Mouse (Mus musculus) liver, embryonic 15.5 days (tissue): ENCODE results near the gene Raf1. TPM values are rescaled to one million over a fixed set of nuclear protein-coding genes. Genes with fewer than 3 reads are reported as not detected.

ENCODE experiments used
- ATAC-seq: fragments of 200-750 bp; cut with Nextera tagmentation; 2 replicates; pipeline ENCODE4 v1.8.0; 2017; ENCODE audit warnings: moderate number of reproducible peaks, mild to moderate bottlenecking, moderate library complexity; ENCODE audit not compliant: insufficient read depth
- H3K27ac ChIP-seq: fragments of 300-500 bp; sonication (generic); replicated peaks from 2 replicates; pipeline ENCODE4 v1.5.1; 2015; ENCODE audit warnings: mild to moderate bottlenecking, inconsistent platforms
- H3K27me3 ChIP-seq: fragments of 300-500 bp; sonication (generic); 2 replicates; pipeline ENCODE4 v1.6.1; 2015; ENCODE audit warnings: mild to moderate bottlenecking, inconsistent platforms
- H3K36me3 ChIP-seq: fragments of 300-500 bp; sonication (generic); replicated peaks from 2 replicates; pipeline ENCODE4 v1.6.1; 2015; ENCODE audit warnings: moderate library complexity, mild to moderate bottlenecking, inconsistent platforms
- H3K4me1 ChIP-seq: fragments of 300-500 bp; sonication (generic); replicated peaks from 2 replicates; pipeline ENCODE4 v1.6.1; 2015; ENCODE audit warnings: inconsistent platforms
- H3K4me2 ChIP-seq: fragments of 300-500 bp; sonication (generic); 2 replicates; pipeline ENCODE4 v1.6.1; 2015; ENCODE audit warnings: moderate library complexity, mild to moderate bottlenecking, inconsistent platforms
- H3K4me3 ChIP-seq: fragments of 300-500 bp; sonication (generic); replicated peaks from 2 replicates; pipeline ENCODE4 v1.5.1; 2015; ENCODE audit warnings: mild to moderate bottlenecking, inconsistent platforms
- H3K9ac ChIP-seq: fragments of 300-500 bp; sonication (generic); 2 replicates; pipeline ENCODE4 v1.6.1; 2015; ENCODE audit warnings: moderate library complexity, mild to moderate bottlenecking, inconsistent platforms
- H3K9me3 ChIP-seq: fragments of 300-500 bp; sonication (generic); replicated peaks from 2 replicates; pipeline ENCODE4 v1.6.1; 2016; ENCODE audit warnings: inconsistent platforms
- WGBS: fragments of 180-500 bp; shearing (Covaris S2); methylation state at CpG from one replicate; pipeline ENCODE4 v1.1.7; 2015; ENCODE audit warnings: mixed read lengths; ENCODE audit not compliant: insufficient replicate concordance; 5-methylcytosine and 5-hydroxymethylcytosine counted together
- polyA plus RNA-seq: library from polyadenylated mRNA; unstranded; fragments of >200 nt; fragmentation: Nextera tagmentation; extraction: Ambion mirVana; gene quantifications from 2 replicates; pipeline ENCODE4 v1.2.1, GENCODE M21; 2015

Raf1 gene
- polyA plus RNA-seq, 1 experiment from 2014 or later: 36.1 TPM

GRCm38 (mm10) chr6:115586321-115586720 lies 90.1 kb downstream of the Raf1 start:
- no peak overlapping the region for H3K4me2 ChIP-seq
- H3K4me1 ChIP-seq: no peaks in the 10 kb centered on the region
- 72% methylated on average over 10 of the region's 10 CpGs for WGBS
- no peaks in the 10 kb centered on the region for H3K9me3 ChIP-seq
- no peaks in the 10 kb centered on the region for H3K27me3 ChIP-seq
- no peak overlapping the region for H3K9ac ChIP-seq
- H3K4me3 ChIP-seq: no peak overlapping the region
- H3K27ac ChIP-seq: no peak overlapping the region
- ATAC-seq: no peak
- no peaks in the 10 kb centered on the region for H3K36me3 ChIP-seq

GRCm38 (mm10) chr6:115584176-115584575 lies 92.3 kb downstream of the Raf1 start:
- Histone ChIP-seq H3K36me3 (peaks cover under 1% of the 10 kb centered on the region; the same call in 1 of the 2 replicates), H3K4me3 (no peak overlapping the region), H3K27ac (no peak overlapping the region), H3K4me2 (no peak overlapping the region), H3K4me1 (no peaks in the 10 kb centered on the region), H3K27me3 (no peaks in the 10 kb centered on the region), H3K9ac (no peak overlapping the region), H3K9me3 (no peaks in the 10 kb centered on the region)
- no peak for ATAC-seq
- 57% methylated on average over 3 of the region's 3 CpGs for WGBS

DNA sequence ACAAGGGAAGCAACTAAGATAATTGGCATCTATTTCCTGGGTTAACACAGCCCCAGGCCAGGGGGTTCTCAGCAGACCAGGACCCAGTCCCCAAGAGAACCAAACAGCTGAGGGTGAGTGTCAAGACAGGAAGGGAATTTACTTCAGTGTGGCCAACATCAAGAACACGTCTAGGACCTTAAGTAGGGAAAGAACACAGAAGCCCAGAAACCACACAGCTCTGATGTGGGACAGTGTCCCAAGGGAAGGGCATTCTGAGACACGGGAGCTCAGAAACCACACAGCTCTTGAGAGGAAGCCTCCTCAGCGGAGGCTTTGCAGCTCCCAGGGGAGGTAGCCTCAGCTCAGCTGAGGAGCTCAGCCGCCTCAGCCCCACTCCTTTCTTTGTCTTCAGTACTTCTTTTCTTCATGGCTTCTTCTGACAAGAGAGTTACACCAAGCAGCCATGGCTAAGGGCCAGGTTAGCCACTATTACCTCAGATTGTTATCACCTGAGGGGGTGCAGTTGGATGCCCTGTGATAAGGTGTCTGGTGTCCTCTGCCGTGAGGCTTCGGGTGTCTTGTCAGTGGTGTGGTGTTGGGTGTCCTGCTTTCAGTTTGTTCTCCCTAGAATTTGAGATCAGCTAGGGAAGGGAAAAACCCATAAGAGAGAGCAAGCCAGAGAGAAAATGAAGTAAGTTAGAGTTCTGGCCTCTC lies 92.9 kb downstream of the Raf1 start:
- no peak overlapping the region for H3K4me3 ChIP-seq
- H3K27ac ChIP-seq: no peak overlapping the region
- ATAC-seq: no peak
- H3K4me1 ChIP-seq: no peaks in the 10 kb centered on the region
- no peak overlapping the region for H3K4me2 ChIP-seq
- no peaks in the 10 kb centered on the region for H3K27me3 ChIP-seq
- 36% methylated on average over 6 of the region's 6 CpGs for WGBS
- H3K36me3 ChIP-seq: peaks cover 7% of the 10 kb centered on the region; the same call in 1 of the 2 replicates
- no peaks in the 10 kb centered on the region for H3K9me3 ChIP-seq
- H3K9ac ChIP-seq: no peak overlapping the region

- no peak for ATAC-seq
- Histone ChIP-seq H3K4me2 (no peak overlapping the region), H3K4me3 (no peak overlapping the region), H3K36me3 (peaks cover 17% of the 10 kb centered on the region), H3K9me3 (no peaks in the 10 kb centered on the region), H3K9ac (no peak overlapping the region), H3K27ac (no peak overlapping the region), H3K4me1 (no peaks in the 10 kb centered on the region), H3K27me3 (no peaks in the 10 kb centered on the region)
- WGBS: 65% methylated on average over 10 of the region's 10 CpGs
Observed at GRCm38 (mm10) chr6:115582328-115583115, 93.9 kb downstream of the Raf1 start.

GRCm38 (mm10) chr6:115580810-115581209 lies 95.6 kb downstream of the Raf1 start:
- H3K4me1 ChIP-seq: no peaks in the 10 kb centered on the region
- no peak overlapping the region for H3K27ac ChIP-seq
- H3K9me3 ChIP-seq: no peaks in the 10 kb centered on the region
- H3K4me3 ChIP-seq: no peak overlapping the region
- 68% methylated on average over 3 of the region's 3 CpGs for WGBS
- H3K27me3 ChIP-seq: no peaks in the 10 kb centered on the region
- H3K9ac ChIP-seq: no peak overlapping the region
- peaks cover 34% of the 10 kb centered on the region for H3K36me3 ChIP-seq
- no peak overlapping the region for H3K4me2 ChIP-seq
- ATAC-seq: no peak

- no peaks in the 10 kb centered on the region for H3K9me3 ChIP-seq
- H3K9ac ChIP-seq: no peak overlapping the region
- peaks cover 38% of the 10 kb centered on the region for H3K36me3 ChIP-seq
- no peak overlapping the region for H3K27ac ChIP-seq
- 80% methylated on average over 9 of the region's 9 CpGs for WGBS
- ATAC-seq: no peak
- H3K4me2 ChIP-seq: no peak overlapping the region
- no peaks in the 10 kb centered on the region for H3K4me1 ChIP-seq
- H3K4me3 ChIP-seq: no peak overlapping the region
- H3K27me3 ChIP-seq: no peaks in the 10 kb centered on the region
Observed at GRCm38 (mm10) chr6:115577941-115578340, 98.5 kb downstream of the Raf1 start.

- Histone ChIP-seq H3K4me2 (no peak overlapping the region), H3K9me3 (no peaks in the 10 kb centered on the region), H3K9ac (no peak overlapping the region), H3K4me3 (no peak overlapping the region), H3K36me3 (peaks cover 39% of the 10 kb centered on the region), H3K4me1 (no peaks in the 10 kb centered on the region), H3K27me3 (no peaks in the 10 kb centered on the region), H3K27ac (no peak overlapping the region)
- 60% methylated on average over 5 of the region's 5 CpGs for WGBS
- no peak for ATAC-seq
Observed at GRCm38 (mm10) chr6:115577407-115577806, 99.0 kb downstream of the Raf1 start.

DNA sequence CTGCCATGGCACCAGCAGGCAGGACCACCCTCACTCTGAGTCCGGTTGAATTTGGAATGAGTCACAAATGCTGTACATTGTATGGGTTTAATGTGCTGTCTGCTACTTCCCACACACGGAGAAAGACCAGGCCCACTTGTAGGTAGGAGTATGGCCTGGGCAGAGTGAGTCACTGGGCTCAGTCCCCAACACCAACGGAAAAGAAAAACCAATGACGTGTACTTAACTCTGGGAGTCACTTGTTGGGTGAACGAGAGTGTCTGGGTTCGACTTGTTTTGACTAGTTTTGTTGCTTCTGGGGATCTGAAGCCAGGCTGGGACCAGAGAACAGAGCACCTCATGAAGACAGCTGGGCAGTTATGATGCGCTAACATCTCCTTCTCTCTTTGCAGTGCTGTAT lies 102.3 kb downstream of the Raf1 start:
- Histone ChIP-seq H3K9ac (no peak overlapping the region), H3K4me2 (no peak overlapping the region), H3K4me3 (no peak overlapping the region), H3K9me3 (no peaks in the 10 kb centered on the region), H3K27me3 (no peaks in the 10 kb centered on the region), H3K27ac (no peak overlapping the region), H3K4me1 (no peaks in the 10 kb centered on the region), H3K36me3 (peaks cover 52% of the 10 kb centered on the region)
- ATAC-seq: no peak
- WGBS: 74% methylated on average over 7 of the region's 7 CpGs

Other genes with a start within 250 kb of the Raf1 start
- gene Tsen2, start 132.0 kb downstream of the Raf1 start, polyA plus RNA-seq: 9.4 and 10.4 TPM in 2 replicates
- gene Mkrn2os, start 84.1 kb downstream of the Raf1 start, polyA plus RNA-seq: 8.3 and 11.3 TPM in 2 replicates
- gene Mkrn2, start 74.7 kb downstream of the Raf1 start, polyA plus RNA-seq: 8.4 and 8.6 TPM in 2 replicates
- gene Tmem40, start 85.8 kb upstream of the Raf1 start, polyA plus RNA-seq: 24.7 and 29.2 TPM in 2 replicates
- gene Cand2, start 97.9 kb upstream of the Raf1 start, polyA plus RNA-seq: 2.9 and 3.0 TPM in 2 replicates
- gene Rpl32, start 132.1 kb upstream of the Raf1 start, polyA plus RNA-seq: 836 and 1,114 TPM in 2 replicates
- 0.06 and 0.15 TPM in 2 replicates for gene Efcab12, start 161.8 kb upstream of the Raf1 start, polyA plus RNA-seq
- gene Mbd4, start 176.7 kb upstream of the Raf1 start, polyA plus RNA-seq: 8.0 and 8.8 TPM in 2 replicates
- gene Ift122, start 176.8 kb upstream of the Raf1 start, polyA plus RNA-seq: 2.2 and 2.6 TPM in 2 replicates